In the genomic region with DNA sequence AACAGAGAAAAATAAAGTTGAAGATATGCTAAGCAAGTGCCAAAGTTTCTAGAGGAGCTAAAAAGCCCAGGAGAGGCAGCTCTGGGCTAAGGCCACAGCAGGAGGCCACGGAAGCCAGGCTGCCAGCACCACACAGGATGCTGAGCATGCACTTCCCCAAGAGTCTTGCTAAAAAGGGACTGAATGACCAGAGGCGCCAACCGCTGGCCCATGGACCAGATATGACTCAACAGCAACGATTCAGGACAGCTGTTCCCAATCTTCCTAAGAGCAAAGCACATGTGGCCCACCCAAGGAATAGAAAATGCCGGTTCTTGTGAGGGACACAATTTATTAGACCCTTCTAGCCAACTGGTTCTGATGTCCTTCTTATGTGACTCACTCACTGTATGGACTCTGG, we compare ENCODE assay signal across 8 mouse cellular contexts. TPM values are rescaled to one million over a fixed set of nuclear protein-coding genes. Genes with fewer than 3 reads are reported as not detected.
A peak's percentile ranks its signal among the peaks of the same experiment; 100 is the strongest.
DNase-seq lines count a peak whose midpoint lies in the region; ATAC-seq and TF ChIP-seq lines count a peak whose summit lies in the region.

No protein-coding gene starts in this region.

- H3K36me3 ChIP-seq in midbrain, embryonic 12.5 days, result no peaks in the 10 kb centered on the region
- H3K36me3 ChIP-seq in midbrain, postnatal 0 days (ENCODE audit: insufficient read depth, low read length), result no peaks in the 10 kb centered on the region
- no peaks in the 10 kb centered on the region for H3K36me3 ChIP-seq in kidney, embryonic 16.5 days (ENCODE audit: insufficient read depth, low read length)

- H3K4me3 ChIP-seq in midbrain, embryonic 12.5 days, result no peak overlapping the region
- H3K4me3 ChIP-seq in midbrain, postnatal 0 days (ENCODE audit: low read depth, low read length), result no peak overlapping the region
- H3K4me3 ChIP-seq in kidney, embryonic 16.5 days (ENCODE audit: low read length), result no peak overlapping the region

- H3K9me3 ChIP-seq in midbrain, embryonic 12.5 days, result no peaks in the 10 kb centered on the region
- H3K9me3 ChIP-seq in midbrain, postnatal 0 days (ENCODE audit: low read length), result no peaks in the 10 kb centered on the region
- no peaks in the 10 kb centered on the region for H3K9me3 ChIP-seq in kidney, embryonic 16.5 days (ENCODE audit: low read length)

- no peak overlapping the region for H3K4me2 ChIP-seq in midbrain, embryonic 12.5 days (replicated peaks)
- no peak overlapping the region for H3K4me2 ChIP-seq in midbrain, postnatal 0 days (ENCODE audit: low read depth, low read length, poor library complexity, severe bottlenecking)
- H3K4me2 ChIP-seq in kidney, embryonic 16.5 days (replicated peaks; ENCODE audit: low read depth, low read length), result no peak overlapping the region

- no peaks in the 10 kb centered on the region for H3K27me3 ChIP-seq in midbrain, embryonic 12.5 days
- H3K27me3 ChIP-seq in midbrain, postnatal 0 days (ENCODE audit: insufficient read depth, low read length), result no peaks in the 10 kb centered on the region
- no peaks in the 10 kb centered on the region for H3K27me3 ChIP-seq in kidney, embryonic 16.5 days (ENCODE audit: insufficient read depth, low read length)

- ATAC-seq in midbrain, embryonic 12.5 days (ENCODE audit: low FRiP score, low read depth), result no peak
- no peak for ATAC-seq in midbrain, postnatal 0 days (ENCODE audit: low FRiP score)
- ATAC-seq in kidney, embryonic 16.5 days (ENCODE audit: low FRiP score, low TSS enrichment), result peak; percentile 36; the same call in 1 of the 2 replicates

- no peak for DNase-seq in midbrain, postnatal 0 days (ENCODE audit: low spot score)
- peak; percentile 35 for DNase-seq in gastrocnemius, adult 18-20 months (ENCODE audit: low spot score)
- DNase-seq in skeletal muscle tissue, adult 2 months (ENCODE audit: low read depth, low spot score), result peak; percentile 57
- DNase-seq in frontal cortex, adult 2 months (ENCODE audit: extremely low spot score in 1 of 2, low spot score in 1 of 2), result no peak
- no peak for DNase-seq in c-Kit-positive CD71-positive TER-119-positive erythroid progenitor cells, embryonic 14.5 days (ENCODE audit: low spot score)
- DNase-seq in adrenal gland, adult 18-20 months (ENCODE audit: low spot score in 2 of 2), result no peak

- peak overlapping the region; percentile 89 for H3K27ac ChIP-seq in midbrain, embryonic 12.5 days (replicated peaks)
- H3K27ac ChIP-seq in midbrain, postnatal 0 days (ENCODE audit: low read depth, low read length), result no peak overlapping the region
- peak overlapping the region; percentile 65 for H3K27ac ChIP-seq in kidney, embryonic 16.5 days (ENCODE audit: low read length)

- 59% methylated on average over 5 of the region's 5 CpGs for WGBS in midbrain, embryonic 12.5 days
- WGBS in midbrain, postnatal 0 days, result 66% methylated on average over 5 of the region's 5 CpGs
- WGBS in kidney, embryonic 16.5 days, result 74% methylated on average over 5 of the region's 5 CpGs

- no peak for TF ChIP-seq CTCF in midbrain, postnatal 0 days (IDR thresholded peaks at IDR 0.05)

- peaks cover 35% of the 10 kb centered on the region for H3K4me1 ChIP-seq in midbrain, embryonic 12.5 days
- H3K4me1 ChIP-seq in midbrain, postnatal 0 days (ENCODE audit: insufficient read depth, low read length), result 0 out of 2 replicates have a peak, but pooled peaks cover 2% of the 10 kb centered on the region
- H3K4me1 ChIP-seq in kidney, embryonic 16.5 days (ENCODE audit: insufficient read depth, low read length), result peaks cover 9% of the 10 kb centered on the region

- H3K9ac ChIP-seq in midbrain, embryonic 12.5 days (replicated peaks), result no peak overlapping the region
- H3K9ac ChIP-seq in midbrain, postnatal 0 days (replicated peaks; ENCODE audit: low read length, poor library complexity, severe bottlenecking), result no peak overlapping the region
- no peak overlapping the region for H3K9ac ChIP-seq in kidney, embryonic 16.5 days (replicated peaks; ENCODE audit: low read length)

RNA-seq across cellular contexts. Expression of gene Eefsec, which starts 57.4 kb away (rescaled TPM):
- 27.9 and 29.9 TPM in 2 replicates for polyA plus RNA-seq in midbrain, embryonic 12.5 days (2016; fragmentation: Nextera tagmentation; extraction: Ambion mirVana)
- total RNA-seq in midbrain, postnatal 0 days (2014; rRNA removed), result 23.7 and 26.8 TPM in 2 replicates
- polyA plus RNA-seq in midbrain, postnatal 0 days (2015; fragmentation: Nextera tagmentation; extraction: Ambion mirVana), result 24.4 and 27.8 TPM in 2 replicates
- 1 to 10 TPM; 7.1 to 7.6 TPM for total RNA-seq in gastrocnemius, adult 18-20 months (2021)
- polyA plus RNA-seq in kidney, embryonic 16.5 days (2015; fragmentation: Nextera tagmentation; extraction: Ambion mirVana), result 36.8 and 40.7 TPM in 2 replicates
- 18.3 and 19.1 TPM in 2 replicates for polyA plus RNA-seq in frontal cortex, adult 2 months (2012; rRNA removed)
- total RNA-seq in adrenal gland, adult 18-20 months (2021), result 10 to 100 TPM in 1 of 2 experiments, 1 to 10 TPM in 1; 10.0 to 17.4 TPM

Comparison
In these comparisons a context has a peak if more than half of its experiments do, and no peak if none do; other contexts are left out.
1. DNase-seq: peak in gastrocnemius, adult 18-20 months (single experiment) and skeletal muscle tissue, adult 2 months (single experiment); none in midbrain, postnatal 0 days (single experiment), frontal cortex, adult 2 months (0 of 2), c-Kit-positive CD71-positive TER-119-positive erythroid progenitor cells, embryonic 14.5 days (single experiment) and adrenal gland, adult 18-20 months (0 of 2).